Mouse (Mus musculus): ENCODE results near the gene Cd24a. TPM values are rescaled to one million over a fixed set of nuclear protein-coding genes. Genes with fewer than 3 reads are reported as not detected.

The Cd24a gene
- total RNA-seq (2021), result 100 to 1,000 TPM; 120 to 170 TPM
- long read RNA-seq, experiment 1, transcript Cd24a-201 (2 exons, 1,816 nt), result major isoform, 35 of 44 reads
- long read RNA-seq, experiment 1, partial matches to known transcripts, result 5 of 44 reads
- long read RNA-seq, experiment 1, other reads (novel, unspliced or antisense), result 4 of 44 reads
- long read RNA-seq, experiment 2, transcript Cd24a-201 (2 exons, 1,816 nt), result major isoform, 63 of 82 reads
- long read RNA-seq, experiment 2, partial matches to known transcripts, result 10 of 82 reads
- long read RNA-seq, experiment 2, other reads (novel, unspliced or antisense), result 7 of 82 reads

DNA sequence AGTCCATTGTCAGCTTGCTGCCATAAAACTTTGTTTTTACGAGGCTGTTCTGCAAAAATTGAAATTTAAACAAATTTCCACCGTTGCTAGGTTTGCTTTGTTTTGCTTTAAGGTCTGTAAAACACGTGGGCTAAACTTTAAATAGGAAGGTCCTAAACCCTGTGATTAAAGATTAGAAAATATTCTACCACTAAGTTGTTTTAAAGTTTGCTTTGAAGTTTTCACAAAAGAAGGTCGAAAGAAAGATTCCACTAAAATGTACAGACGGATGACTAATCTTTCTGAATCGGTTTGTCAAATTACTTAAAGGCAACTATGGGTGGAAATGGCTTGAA, at the start of gene Cd24a:
Gene Cd24a (plus strand): TSS at position 288 of the 335 bp plus-strand sequence.
- no peak for DNase-seq
- H3K4me3 ChIP-seq, result peak within 1 kb of the TSS; percentile 74
- TF ChIP-seq CTCF (IDR thresholded peaks at IDR 0.05), result no peak
- intact Hi-C loops (cut with DNase I), result loop anchor here (5.0 kb wide), 3 partner anchors 114 to 494 kb away; partner anchors contain the start of genes Qrsl1 and Rtn4ip1
- peak within 1 kb of the TSS; percentile 88 for H3K27ac ChIP-seq

DNA sequence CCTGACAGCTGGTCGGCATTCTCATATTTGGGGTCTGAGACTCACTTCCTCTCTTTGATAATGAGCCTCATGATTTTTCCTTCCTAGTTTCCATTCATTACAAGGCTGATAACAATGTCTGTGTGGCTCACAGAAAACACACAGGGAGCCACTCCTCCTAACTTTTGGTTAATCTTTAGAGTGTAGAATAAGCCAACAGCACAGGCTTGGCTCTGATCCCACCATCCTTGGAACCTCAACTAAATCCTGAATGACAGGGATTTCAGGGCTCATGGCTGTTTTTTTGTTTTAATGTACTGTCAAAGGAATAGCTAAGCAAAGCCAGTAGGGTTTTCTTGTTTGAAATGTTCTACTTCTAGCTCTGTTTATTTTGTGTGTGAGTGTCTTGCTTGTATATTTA, 43.7 kb upstream of the Cd24a start:
- Histone ChIP-seq H3K27ac (no peak overlapping the region), H3K4me3 (no peak overlapping the region)
- no peak for DNase-seq
- intact Hi-C loops (cut with DNase I), result no loop called here
- TF ChIP-seq CTCF (IDR thresholded peaks at IDR 0.05), result no peak

DNA sequence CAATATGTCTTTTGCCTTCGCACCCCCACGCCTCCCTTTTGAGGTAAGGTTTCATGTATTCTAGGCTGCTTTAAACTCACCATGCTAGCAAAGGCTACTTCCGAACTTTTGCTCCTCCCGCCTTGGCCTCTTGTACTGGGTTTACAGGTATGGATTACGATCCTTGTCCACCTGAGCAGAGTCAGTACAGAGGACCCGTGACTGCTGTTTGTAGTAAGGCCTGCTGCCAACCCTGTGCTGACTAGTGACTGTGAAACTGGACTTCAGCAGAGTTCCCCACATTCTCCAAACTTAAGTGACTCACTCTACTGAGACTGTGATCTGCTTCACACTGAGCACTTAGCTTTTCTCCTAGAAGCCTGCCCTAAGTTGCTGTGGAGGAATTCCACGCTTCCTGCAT, 40.4 kb upstream of the Cd24a start:
- intact Hi-C loops (cut with DNase I), result no loop called here
- no peak for TF ChIP-seq CTCF (IDR thresholded peaks at IDR 0.05)
- no peak overlapping the region for H3K27ac ChIP-seq

DNA sequence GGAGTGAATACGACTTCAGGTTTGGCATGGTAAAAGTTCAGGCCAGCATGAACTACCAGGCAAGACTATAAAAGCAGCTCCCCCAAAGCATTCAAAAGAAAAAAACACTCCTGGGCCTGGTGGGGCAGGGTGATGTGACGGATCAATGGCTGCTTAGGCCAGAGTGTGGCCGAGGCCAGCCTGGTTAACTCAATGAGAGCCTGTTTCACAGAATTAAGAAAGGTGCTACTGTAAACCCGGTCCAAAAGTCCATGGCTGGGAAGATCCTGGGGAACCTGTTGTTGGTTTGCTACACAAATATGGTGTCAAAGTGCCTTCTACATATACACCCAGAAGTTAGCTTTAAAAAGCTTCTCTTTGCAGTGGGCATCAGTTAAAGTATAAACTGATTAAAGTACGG, 39.3 kb upstream of the Cd24a start:
- no peak for DNase-seq
- Histone ChIP-seq H3K27ac (no peak overlapping the region; the same call in 1 of the 2 replicates), H3K4me3 (no peak overlapping the region; the same call in 1 of the 2 replicates)
- no peak for TF ChIP-seq CTCF (IDR thresholded peaks at IDR 0.05)
- intact Hi-C loops (cut with DNase I), result no loop called here

More for the DNA sequence above, 40.4 kb upstream of the Cd24a start:
- no peak for DNase-seq
- H3K4me3 ChIP-seq, result no peak overlapping the region

DNA sequence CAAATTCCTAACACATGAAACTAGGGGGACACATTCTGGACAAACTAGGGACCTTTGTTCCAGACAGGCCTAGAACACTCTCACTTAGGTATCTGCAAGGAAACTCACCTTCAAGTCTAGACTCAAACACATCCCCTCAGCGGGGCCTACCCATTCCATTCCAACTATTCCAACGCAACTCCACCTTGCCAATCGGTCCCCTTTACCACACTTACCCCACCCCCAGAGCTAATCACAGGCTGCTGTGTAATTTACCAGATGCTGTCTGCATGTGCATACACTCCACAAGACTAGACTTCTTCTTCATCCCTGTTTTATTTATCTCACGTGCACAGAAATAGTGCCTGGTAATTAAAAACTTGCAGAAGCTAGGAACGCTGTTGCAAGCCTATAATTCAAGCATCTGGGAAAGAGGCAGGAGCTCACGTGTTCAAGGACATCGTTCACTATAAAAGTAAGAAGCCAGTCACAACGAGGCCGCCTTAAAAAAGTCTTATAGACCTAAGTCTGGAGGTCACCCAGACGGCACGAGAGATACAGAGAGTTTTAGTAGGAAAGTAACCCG, 38.3 kb upstream of the Cd24a start:
- H3K4me3 ChIP-seq, result peak overlapping the region; percentile 91
- H3K27ac ChIP-seq, result peak overlapping the region; percentile 97
- intact Hi-C loops (cut with DNase I), result loop anchor here (1.0 kb wide), 1 partner anchor 61 kb away; no protein-coding TSS in a partner anchor
- no peak for DNase-seq
- no peak for TF ChIP-seq CTCF (IDR thresholded peaks at IDR 0.05)

DNA sequence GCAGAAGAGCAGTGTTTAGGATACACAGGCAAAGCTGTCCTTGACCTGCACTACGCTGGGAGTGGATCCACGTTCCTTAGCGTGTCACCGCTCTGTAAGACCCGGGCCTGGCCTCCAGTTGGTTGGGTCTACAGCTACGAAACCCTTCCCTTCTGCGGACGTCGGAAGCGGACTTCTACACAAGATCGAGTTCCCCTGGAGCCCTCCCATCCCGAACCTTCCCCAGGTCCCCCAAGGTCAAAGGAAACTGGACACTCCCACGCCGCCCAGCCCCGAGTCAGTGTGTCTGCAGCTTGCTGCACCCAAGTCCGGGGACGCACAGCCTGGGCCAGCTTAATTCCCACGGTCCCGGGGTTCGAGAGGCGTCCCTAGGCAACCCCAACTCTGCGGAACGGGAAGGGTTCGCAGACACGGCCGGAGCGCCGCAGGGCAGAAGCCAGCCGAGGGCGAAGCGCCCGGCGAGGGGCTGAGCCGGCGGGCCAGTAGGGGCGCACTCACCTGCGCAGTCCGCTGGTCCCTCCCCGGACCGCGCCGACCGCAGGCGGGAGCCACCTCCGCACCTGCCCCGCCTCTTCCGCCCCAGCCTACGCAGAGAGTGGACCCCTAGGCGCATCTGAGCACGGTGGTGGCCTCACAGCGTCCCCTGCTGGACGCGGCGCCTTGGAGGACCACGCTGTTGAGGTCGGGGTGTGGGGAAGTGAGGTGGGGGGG, 37.5 kb upstream of the Cd24a start, which contains the start of gene 1700021F05Rik:
Gene 1700021F05Rik (minus strand): TSS at position 553 of the 711 bp plus-strand sequence.
- Histone ChIP-seq H3K27ac (peak within 1 kb of the TSS; percentile 97), H3K4me3 (peak within 1 kb of the TSS; percentile 91)
- intact Hi-C loops (cut with DNase I), result loop anchor here (1.0 kb wide), 1 partner anchor 61 kb away; no protein-coding TSS in a partner anchor
- DNase-seq, result peak; percentile 98
- TF ChIP-seq CTCF (IDR thresholded peaks at IDR 0.05), result peak; percentile 82

DNA sequence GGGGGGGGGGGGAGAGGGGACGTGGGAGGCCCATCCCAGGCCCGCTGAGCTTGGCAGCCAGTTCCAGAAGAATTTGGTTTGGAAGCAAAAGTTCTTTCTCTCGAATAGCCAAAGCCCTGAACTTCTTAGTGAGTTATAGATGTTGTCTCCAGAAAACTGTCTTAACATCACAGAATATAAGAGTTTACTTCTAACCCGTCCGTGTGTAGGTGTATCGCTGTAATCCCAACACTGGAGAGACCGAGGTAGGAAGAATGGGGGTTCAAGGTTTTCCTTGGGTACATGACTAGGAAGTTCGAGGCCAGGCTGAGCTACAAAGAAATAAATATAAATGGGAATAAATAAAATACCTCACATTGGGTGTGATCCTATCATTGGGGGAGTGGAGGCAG, 36.9 kb upstream of the Cd24a start:
- intact Hi-C loops (cut with DNase I), result no loop called here
- no peak; the same call in 1 of the 2 replicates for TF ChIP-seq CTCF (IDR thresholded peaks at IDR 0.05)
- Histone ChIP-seq H3K4me3 (peak overlapping the region; percentile 91), H3K27ac (peak overlapping the region; percentile 97)
- no peak for DNase-seq

DNA sequence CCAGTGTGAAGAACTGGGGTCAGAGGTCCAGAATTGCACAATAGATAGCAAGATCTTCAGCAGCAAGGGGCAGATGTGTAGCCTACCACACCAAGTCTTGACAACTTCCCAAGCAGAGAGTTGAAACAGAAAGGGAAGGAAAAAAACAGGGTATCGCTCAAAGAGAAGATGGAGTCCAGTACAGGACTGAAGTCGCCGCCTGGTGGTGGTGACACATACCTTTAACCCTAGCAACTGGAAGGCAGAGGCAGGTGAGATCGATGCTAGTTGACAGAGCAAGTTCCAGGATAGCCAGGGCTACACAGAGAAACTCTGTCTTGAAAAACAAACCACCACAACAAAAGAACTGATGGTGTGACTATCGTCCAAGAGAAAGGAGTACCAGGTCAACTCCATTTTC, 28.7 kb upstream of the Cd24a start:
- H3K27ac ChIP-seq, result no peak overlapping the region
- H3K4me3 ChIP-seq, result no peak overlapping the region
- DNase-seq, result no peak
- intact Hi-C loops (cut with DNase I), result no loop called here
- no peak for TF ChIP-seq CTCF (IDR thresholded peaks at IDR 0.05)

DNA sequence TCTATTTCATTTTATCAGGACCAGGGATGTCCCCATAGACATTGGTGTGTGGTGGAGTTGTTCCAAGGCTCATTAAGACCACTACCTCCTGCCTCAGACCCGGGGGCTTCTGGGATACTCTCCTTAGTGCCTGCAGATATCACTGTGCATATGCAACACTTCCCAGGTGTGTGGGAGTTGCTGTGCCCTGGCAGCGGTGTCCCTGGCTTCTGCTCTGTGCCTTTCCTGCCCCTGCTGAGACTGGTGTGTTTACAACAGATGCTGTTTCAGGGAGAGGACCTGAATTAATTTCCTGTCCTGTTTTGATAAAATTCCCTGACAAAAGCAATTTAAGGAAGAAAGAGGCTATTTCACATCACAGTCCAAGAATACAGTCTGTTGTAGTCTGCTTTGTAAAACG, 27.2 kb upstream of the Cd24a start:
- DNase-seq, result no peak
- intact Hi-C loops (cut with DNase I), result no loop called here
- H3K27ac ChIP-seq, result no peak overlapping the region
- no peak for TF ChIP-seq CTCF (IDR thresholded peaks at IDR 0.05)
- H3K4me3 ChIP-seq, result no peak overlapping the region

DNA sequence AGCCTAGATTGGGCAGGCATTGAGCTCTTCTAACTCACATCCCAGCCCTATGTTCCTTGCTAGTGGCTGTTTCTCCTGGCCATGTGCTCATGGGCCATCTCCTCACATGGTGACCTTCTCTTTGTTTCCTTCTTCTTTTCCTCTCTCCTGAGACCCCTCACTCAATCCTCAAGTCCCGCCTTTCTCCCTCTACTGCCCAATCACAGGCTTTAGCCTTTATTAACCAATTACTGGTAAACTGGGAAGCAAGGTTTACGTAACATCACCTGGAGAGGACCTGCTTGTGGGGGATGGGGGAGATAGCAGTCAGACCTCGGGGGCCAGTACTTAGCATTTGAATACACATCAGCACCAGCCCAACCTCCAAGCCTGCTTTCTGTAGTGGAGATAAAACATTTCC, 26.7 kb upstream of the Cd24a start:
- intact Hi-C loops (cut with DNase I), result no loop called here
- Histone ChIP-seq H3K27ac (no peak overlapping the region), H3K4me3 (no peak overlapping the region)
- no peak for TF ChIP-seq CTCF (IDR thresholded peaks at IDR 0.05)
- DNase-seq, result no peak

DNA sequence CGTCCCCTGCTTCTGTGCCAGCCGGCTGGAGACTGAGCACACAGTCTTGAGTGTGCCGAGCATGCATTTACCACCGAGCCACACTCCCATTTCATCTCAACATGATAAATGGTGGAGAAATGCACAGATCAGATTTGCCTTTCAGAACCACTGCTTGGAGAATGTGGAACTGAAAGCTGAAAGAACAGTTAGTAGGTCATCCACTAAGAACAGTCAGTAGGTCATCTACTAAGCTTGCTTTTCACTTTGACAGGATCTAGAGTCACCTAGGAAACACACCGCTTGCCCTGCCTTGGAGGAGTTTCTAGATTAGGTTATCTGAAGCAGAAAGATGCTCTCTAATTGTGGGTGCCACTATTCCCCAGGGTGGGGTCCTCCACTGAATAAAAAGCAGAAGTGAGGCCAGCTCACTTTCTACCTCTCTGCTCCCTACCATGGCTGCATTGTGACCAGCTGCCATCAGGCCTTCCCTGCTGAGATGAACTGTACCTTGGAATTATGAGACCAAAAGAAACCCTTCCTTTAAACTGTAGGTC, 20.4 kb upstream of the Cd24a start:
- intact Hi-C loops (cut with DNase I), result no loop called here
- H3K4me3 ChIP-seq, result no peak overlapping the region
- DNase-seq, result no peak
- TF ChIP-seq CTCF (IDR thresholded peaks at IDR 0.05), result no peak
- no peak overlapping the region for H3K27ac ChIP-seq

DNA sequence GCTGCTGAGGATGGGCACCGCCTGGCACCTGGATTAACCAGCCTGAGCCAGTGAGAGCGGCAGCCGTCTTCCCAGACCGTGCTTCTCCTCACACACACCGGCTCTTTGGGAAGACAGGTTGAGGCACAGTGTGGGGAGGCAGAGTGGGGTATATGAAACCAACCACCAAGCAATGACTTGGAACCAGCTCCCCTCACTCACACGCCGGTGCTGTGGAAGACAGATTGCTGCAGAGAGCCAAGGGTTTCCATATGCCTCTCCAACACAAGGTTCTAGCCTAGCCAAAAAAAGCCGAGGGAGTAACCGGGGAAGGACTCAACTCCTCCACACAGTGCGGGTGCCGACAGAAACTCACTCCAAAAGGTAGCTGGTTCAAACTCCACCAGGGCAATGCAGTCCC, 18.8 kb upstream of the Cd24a start:
- no peak for DNase-seq
- Histone ChIP-seq H3K27ac (no peak overlapping the region), H3K4me3 (no peak overlapping the region)
- no peak for TF ChIP-seq CTCF (IDR thresholded peaks at IDR 0.05)
- intact Hi-C loops (cut with DNase I), result no loop called here

DNA sequence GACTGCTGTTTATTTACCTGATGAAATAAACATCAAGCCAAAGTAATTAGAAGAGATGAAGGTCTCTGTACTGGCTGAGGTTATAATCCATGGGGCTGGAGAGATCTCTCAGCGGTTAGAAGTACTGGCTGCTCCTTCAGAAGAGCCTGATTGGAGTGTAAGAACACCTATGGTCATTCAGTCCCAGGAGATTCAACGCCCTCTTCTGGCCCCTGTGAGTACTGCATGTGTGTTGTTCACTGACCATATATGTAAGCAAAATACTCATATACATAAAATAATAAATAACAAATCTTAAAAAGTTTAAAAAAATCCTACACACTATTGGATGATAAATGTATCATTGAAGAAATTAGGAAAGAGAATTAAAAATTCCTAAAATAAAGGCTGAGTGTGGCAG, 17.3 kb upstream of the Cd24a start:
- TF ChIP-seq CTCF (IDR thresholded peaks at IDR 0.05), result peak; percentile 34
- intact Hi-C loops (cut with DNase I), result no loop called here
- DNase-seq, result no peak
- H3K4me3 ChIP-seq, result no peak overlapping the region
- no peak overlapping the region for H3K27ac ChIP-seq
